8 mouse cellular contexts compared by ENCODE assay signal in genomic region chr11:83534609-83535423, GRCm38 (mm10). TPM values are rescaled to one million over a fixed set of nuclear protein-coding genes. Genes with fewer than 3 reads are reported as not detected.
A peak's percentile ranks its signal among the peaks of the same experiment; 100 is the strongest.
DNase-seq lines count a peak whose midpoint lies in the region; ATAC-seq and TF ChIP-seq lines count a peak whose summit lies in the region.

No protein-coding gene starts in this region.

- H3K79me2 ChIP-seq in myocyte (ENCODE audit: control insufficient read depth, insufficient read depth) = no peaks in the 10 kb centered on the region

- H3ac ChIP-seq in myocyte (ENCODE audit: control insufficient read depth, insufficient read length) = no peak overlapping the region

- intact Hi-C loops in gastrocnemius, postnatal 14 days (cut with DNase I; ENCODE audit: low total_unique reads) = no loop called here
- intact Hi-C loops in left cerebral cortex, postnatal 14 days (cut with DNase I) = no loop called here

- no peaks in the 10 kb centered on the region for H3K27me3 ChIP-seq in midbrain, embryonic 13.5 days
- H3K27me3 ChIP-seq in midbrain, embryonic 11.5 days (ENCODE audit: control insufficient read depth, insufficient read depth, low read length) = no peaks in the 10 kb centered on the region
- no peaks in the 10 kb centered on the region for H3K27me3 ChIP-seq in intestine, embryonic 16.5 days (replicated peaks; ENCODE audit: control insufficient read depth, insufficient read depth, low read length)
- H3K27me3 ChIP-seq in myocyte (ENCODE audit: control insufficient read depth, insufficient read depth, insufficient read length) = no peaks in the 10 kb centered on the region

- no peak for TF ChIP-seq POLR2A in myocyte (IDR thresholded peaks at IDR 0.05; ENCODE audit: insufficient read length, low read depth)

- H3K4me2 ChIP-seq in midbrain, embryonic 13.5 days (replicated peaks) = no peak overlapping the region
- H3K4me2 ChIP-seq in midbrain, embryonic 11.5 days = no peak overlapping the region
- H3K4me2 ChIP-seq in intestine, embryonic 16.5 days (ENCODE audit: low read depth, low read length) = peak overlapping the region; percentile 31
- H3K4me2 ChIP-seq in myocyte (ENCODE audit: low read depth) = peak overlapping the region; percentile 81

- H3K9me3 ChIP-seq in midbrain, embryonic 13.5 days = no peaks in the 10 kb centered on the region
- no peaks in the 10 kb centered on the region for H3K9me3 ChIP-seq in midbrain, embryonic 11.5 days (ENCODE audit: control insufficient read depth, low read length)
- no peaks in the 10 kb centered on the region for H3K9me3 ChIP-seq in intestine, embryonic 16.5 days (ENCODE audit: control insufficient read depth, low read length)

- H3K36me3 ChIP-seq in midbrain, embryonic 13.5 days = no peaks in the 10 kb centered on the region
- no peaks in the 10 kb centered on the region for H3K36me3 ChIP-seq in midbrain, embryonic 11.5 days (ENCODE audit: control insufficient read depth, insufficient read depth, low read length)
- no peaks in the 10 kb centered on the region for H3K36me3 ChIP-seq in intestine, embryonic 16.5 days (ENCODE audit: control insufficient read depth, insufficient read depth, low read length)
- no peaks in the 10 kb centered on the region for H3K36me3 ChIP-seq in myocyte (ENCODE audit: control insufficient read depth, insufficient read depth)

- H3K27ac ChIP-seq in midbrain, embryonic 13.5 days = no peak overlapping the region
- H3K27ac ChIP-seq in midbrain, embryonic 11.5 days (ENCODE audit: low read depth, low read length) = no peak overlapping the region
- H3K27ac ChIP-seq in intestine, embryonic 16.5 days (ENCODE audit: low read length) = no peak overlapping the region

- H3K4me1 ChIP-seq in midbrain, embryonic 13.5 days (replicated peaks) = no peaks in the 10 kb centered on the region
- no peaks in the 10 kb centered on the region for H3K4me1 ChIP-seq in midbrain, embryonic 11.5 days (ENCODE audit: control insufficient read depth, insufficient read depth, low read length)
- no peaks in the 10 kb centered on the region; the same call in 1 of the 2 replicates for H3K4me1 ChIP-seq in intestine, embryonic 16.5 days (ENCODE audit: control insufficient read depth, insufficient read depth, low read length)

- WGBS in midbrain, embryonic 13.5 days = 66% methylated on average over 13 of the region's 13 CpGs
- 66% methylated on average over 13 of the region's 13 CpGs for WGBS in midbrain, embryonic 11.5 days
- 38% methylated on average over 13 of the region's 13 CpGs for WGBS in intestine, embryonic 16.5 days

- H3K9ac ChIP-seq in midbrain, embryonic 13.5 days (replicated peaks) = no peak overlapping the region
- H3K9ac ChIP-seq in midbrain, embryonic 11.5 days (ENCODE audit: low read length) = no peak overlapping the region
- no peak overlapping the region for H3K9ac ChIP-seq in intestine, embryonic 16.5 days (ENCODE audit: low read depth, low read length)

- DNase-seq in midbrain, embryonic 11.5 days (ENCODE audit: low spot score, missing footprints) = no peak
- peak; percentile 16 for DNase-seq in brain, embryonic 18.5 days (ENCODE audit: low read depth, low spot score)
- peak; percentile 60 for DNase-seq in gastrocnemius, postnatal 14 days
- peak; percentile 72 to 76 for DNase-seq in left cerebral cortex, postnatal 14 days (ENCODE audit: low spot score in 2 of 2)
- no peak for DNase-seq in thymus, postnatal 4 days

- ATAC-seq in midbrain, embryonic 13.5 days = 0 out of 2 replicates have a peak, but pooled peaks have one; percentile 24
- no peak for ATAC-seq in midbrain, embryonic 11.5 days (ENCODE audit: low FRiP score)
- peak; percentile 72 for ATAC-seq in intestine, embryonic 16.5 days

- no peak overlapping the region for H3K4me3 ChIP-seq in midbrain, embryonic 13.5 days (replicated peaks)
- no peak overlapping the region for H3K4me3 ChIP-seq in midbrain, embryonic 11.5 days (ENCODE audit: low read depth, low read length)
- H3K4me3 ChIP-seq in intestine, embryonic 16.5 days (ENCODE audit: low read length) = peak overlapping the region; percentile 1; the same call in 1 of the 2 replicates
- H3K4me3 ChIP-seq in myocyte = no peak overlapping the region

TF ChIP-seq in myocyte, 11 proteins besides CTCF, POLR2A, EP300 and RAD21:
- TF ChIP-seq MYOD1 (IDR thresholded peaks at IDR 0.05; ENCODE audit: control insufficient read depth in 1 of 3, insufficient read length in 2 of 3, low read depth in 2 of 3) (peak in 1 of 3 experiments; percentile 6), CEBPB (IDR thresholded peaks at IDR 0.05; ENCODE audit: insufficient read depth, poor library complexity, severe bottlenecking) (0 out of 2 replicates have a peak, but pooled peaks have one; percentile 22), USF1 (IDR thresholded peaks at IDR 0.05; ENCODE audit: low read depth) (no peak), SRF (IDR thresholded peaks at IDR 0.05; ENCODE audit: control insufficient read depth, insufficient read length, low read depth) (no peak)

RNA-seq across cellular contexts. Expression of gene Ccl5, which starts 4.5 kb away (rescaled TPM):
- polyA plus RNA-seq in midbrain, embryonic 13.5 days (2015; fragmentation: Nextera tagmentation; extraction: Ambion mirVana) = not detected in 2 replicates
- not detected in 2 replicates for polyA plus RNA-seq in midbrain, embryonic 11.5 days (2014; fragmentation: Nextera tagmentation; extraction: Ambion mirVana)
- total RNA-seq in gastrocnemius, postnatal 14 days (2021) = not detected
- polyA plus RNA-seq in intestine, embryonic 16.5 days (2015; fragmentation: Nextera tagmentation; extraction: Ambion mirVana) = 3.5 and 4.8 TPM in 2 replicates
- total RNA-seq in left cerebral cortex, postnatal 14 days (2021) = not detected
- 10.4 TPM for polyA plus RNA-seq in myocyte (2012; fragmentation: generic; extraction: Trizol)

RNA-seq across cellular contexts. Expression of gene Heatr9, which starts 12.8 kb away (rescaled TPM):
- not detected in 2 replicates for polyA plus RNA-seq in midbrain, embryonic 13.5 days (2015; fragmentation: Nextera tagmentation; extraction: Ambion mirVana)
- not detected in 2 replicates for polyA plus RNA-seq in midbrain, embryonic 11.5 days (2014; fragmentation: Nextera tagmentation; extraction: Ambion mirVana)
- not detected for total RNA-seq in gastrocnemius, postnatal 14 days (2021)
- not detected in 2 replicates for polyA plus RNA-seq in intestine, embryonic 16.5 days (2015; fragmentation: Nextera tagmentation; extraction: Ambion mirVana)
- not detected for total RNA-seq in left cerebral cortex, postnatal 14 days (2021)
- polyA plus RNA-seq in myocyte (2012; fragmentation: generic; extraction: Trizol) = 0.04 TPM

RNA-seq across cellular contexts. Expression of gene Ccl9, which starts 43.6 kb away (rescaled TPM):
- 1.2 TPM in 2 replicates for polyA plus RNA-seq in midbrain, embryonic 13.5 days (2015; fragmentation: Nextera tagmentation; extraction: Ambion mirVana)
- polyA plus RNA-seq in midbrain, embryonic 11.5 days (2014; fragmentation: Nextera tagmentation; extraction: Ambion mirVana) = 1.5 and 2.8 TPM in 2 replicates
- 1 to 10 TPM; 4.1 to 5.9 TPM for total RNA-seq in gastrocnemius, postnatal 14 days (2021)
- 47.6 and 52.6 TPM in 2 replicates for polyA plus RNA-seq in intestine, embryonic 16.5 days (2015; fragmentation: Nextera tagmentation; extraction: Ambion mirVana)
- 1 to 10 TPM; 3.6 to 4.0 TPM for total RNA-seq in left cerebral cortex, postnatal 14 days (2021)
- 8.2 TPM for polyA plus RNA-seq in myocyte (2012; fragmentation: generic; extraction: Trizol)

RNA-seq across cellular contexts. Expression of gene Ccl6, which starts 58.1 kb away (rescaled TPM):
- 0.67 and 1.0 TPM in 2 replicates for polyA plus RNA-seq in midbrain, embryonic 13.5 days (2015; fragmentation: Nextera tagmentation; extraction: Ambion mirVana)
- 1.9 and 2.1 TPM in 2 replicates for polyA plus RNA-seq in midbrain, embryonic 11.5 days (2014; fragmentation: Nextera tagmentation; extraction: Ambion mirVana)
- total RNA-seq in gastrocnemius, postnatal 14 days (2021) = 1 to 10 TPM; 2.7 to 2.9 TPM
- polyA plus RNA-seq in intestine, embryonic 16.5 days (2015; fragmentation: Nextera tagmentation; extraction: Ambion mirVana) = 30.3 and 39.1 TPM in 2 replicates
- total RNA-seq in left cerebral cortex, postnatal 14 days (2021) = 1 to 10 TPM; 1.6 to 2.1 TPM
- 0.04 TPM for polyA plus RNA-seq in myocyte (2012; fragmentation: generic; extraction: Trizol)

Comparison
In these comparisons a context has a peak if more than half of its experiments do, and no peak if none do; other contexts are left out.
1. H3K4me2 ChIP-seq: peak in intestine, embryonic 16.5 days (single experiment) and myocyte (single experiment); none in midbrain, embryonic 13.5 days (single experiment) and midbrain, embryonic 11.5 days (single experiment).
2. DNase-seq: peak in brain, embryonic 18.5 days (single experiment), gastrocnemius, postnatal 14 days (single experiment) and left cerebral cortex, postnatal 14 days (2 of 2); none in midbrain, embryonic 11.5 days (single experiment) and thymus, postnatal 4 days (single experiment).